Mouse (Mus musculus) liver (tissue): ENCODE data around the gene Dao.

Source experiments
- DNase-seq: peaks from one replicate; pipeline ENCODE4 v3.0.0-alpha.2; 2020; ENCODE audit warnings: mixed read lengths

The Dao gene

DNA sequence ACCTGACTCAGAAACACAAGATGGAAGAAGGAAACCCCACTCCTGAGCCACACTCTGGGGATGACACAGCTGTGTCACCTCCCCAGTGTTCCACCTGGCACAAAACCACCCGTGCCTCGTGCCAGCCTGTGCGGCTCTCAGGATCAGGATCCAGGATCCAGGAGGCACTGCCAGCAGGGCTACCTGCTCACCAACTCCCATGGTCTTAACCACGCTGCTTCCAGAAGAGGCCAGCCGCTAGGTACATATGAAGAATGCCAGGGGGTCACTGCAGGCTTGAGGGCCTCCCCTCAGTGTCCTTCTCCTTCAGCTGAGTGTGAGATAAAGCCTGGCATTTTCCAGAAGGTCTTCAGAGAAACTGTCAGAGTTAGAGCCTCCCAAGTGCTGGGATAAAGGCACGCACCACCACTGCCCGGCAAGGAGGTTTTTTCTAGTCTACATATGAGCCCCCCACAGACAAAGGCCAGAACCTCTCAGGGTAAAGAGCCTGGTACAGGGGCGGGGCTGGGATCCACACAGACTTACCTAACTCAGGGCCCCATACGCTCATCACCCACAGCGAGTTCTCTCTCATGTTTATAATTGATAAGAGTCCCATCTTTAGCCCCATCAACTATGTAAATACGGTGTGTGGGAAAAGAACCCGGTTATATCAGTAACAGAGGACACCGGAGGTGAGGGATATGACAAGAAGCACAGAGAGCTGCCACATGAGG, 19.3 kb upstream of the Dao start:
- DNase-seq: peak; percentile 86

DNA sequence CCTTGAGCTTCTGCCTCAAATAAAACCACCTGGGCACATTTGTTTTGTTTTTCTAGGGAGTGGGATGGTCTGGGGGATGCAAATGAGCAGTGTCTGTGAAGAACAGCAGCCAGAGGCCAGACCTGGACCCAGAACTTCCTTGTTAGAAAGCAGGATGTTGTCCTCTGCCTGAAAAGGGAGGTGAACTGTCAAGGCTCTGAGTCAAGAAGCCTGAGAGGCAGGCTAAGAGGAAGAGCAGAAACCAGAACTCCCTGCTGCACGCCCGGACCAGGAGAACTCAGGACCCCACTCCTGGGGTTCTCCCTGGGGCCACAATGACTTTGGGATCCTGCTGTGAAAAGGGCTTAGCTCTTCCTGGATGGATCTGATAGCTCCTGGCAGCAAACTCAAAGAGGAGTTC, 17.8 kb upstream of the Dao start:
- DNase-seq: no peak

DNA sequence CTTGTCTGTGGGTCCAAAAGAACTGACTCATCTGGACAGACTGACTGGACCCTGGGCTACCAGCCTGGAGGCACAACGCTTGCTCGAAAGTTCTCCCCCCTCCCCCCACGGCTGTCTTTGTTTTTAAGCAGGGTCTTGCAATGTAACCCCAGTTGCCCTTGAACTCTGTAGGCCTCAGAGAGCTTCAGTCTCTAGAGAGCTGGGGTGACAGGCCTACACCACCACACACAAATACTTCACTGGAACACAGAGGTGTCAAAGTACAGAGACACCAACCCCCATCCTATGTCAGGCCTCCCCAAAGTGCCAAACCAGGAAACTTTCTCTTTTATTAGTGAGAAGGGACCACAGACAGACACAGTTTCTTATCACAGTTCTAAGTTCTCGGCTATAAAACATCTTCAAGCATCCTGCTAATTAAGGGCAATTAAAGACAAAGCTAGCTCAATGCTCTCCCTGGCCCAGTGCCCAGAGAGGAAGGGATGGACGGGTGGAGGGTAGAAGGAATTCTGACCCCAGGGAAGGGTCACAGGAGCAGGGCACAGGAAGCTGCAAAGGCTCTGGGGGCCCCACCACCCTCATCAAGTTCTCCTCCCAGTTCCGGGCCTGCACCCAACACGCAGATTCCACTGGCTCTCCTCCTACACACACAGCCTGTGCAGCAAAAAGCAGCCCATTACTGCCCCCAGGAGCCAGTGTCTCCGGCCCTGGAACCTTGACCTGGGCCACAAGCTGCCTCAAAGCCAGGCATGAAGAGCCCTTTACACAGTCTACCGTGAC, 17.1 kb upstream of the Dao start:
- peak; percentile 62 for DNase-seq

DNA sequence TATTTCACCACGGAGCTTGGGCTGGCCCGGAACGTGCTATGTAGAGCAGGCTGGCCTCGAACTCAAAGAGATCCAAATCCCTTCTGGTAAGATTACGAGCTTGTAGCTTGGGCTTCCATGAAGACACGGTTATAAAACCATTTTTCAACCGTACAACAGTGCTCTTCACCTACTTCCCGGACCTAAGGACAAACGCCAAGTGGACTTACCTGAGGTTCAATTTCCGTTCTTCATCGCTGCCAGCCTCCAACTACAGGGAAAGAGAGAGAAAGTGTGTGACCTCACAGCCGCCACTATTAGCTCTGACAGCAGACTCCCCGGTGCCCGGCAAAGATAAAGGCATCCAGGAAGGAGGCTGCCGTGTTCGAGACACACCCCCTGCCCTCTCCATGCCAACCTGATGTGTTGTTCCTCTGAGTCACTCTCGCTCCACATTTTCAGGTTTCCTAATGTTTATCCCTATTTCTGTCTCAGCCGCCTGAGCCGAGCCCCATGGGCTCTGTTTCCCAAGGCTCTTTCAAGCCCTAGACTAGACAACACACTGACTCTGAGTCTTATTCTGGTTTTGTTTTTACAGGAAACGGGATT, 14.0 kb upstream of the Dao start:
- DNase-seq: peak; percentile 86

DNA sequence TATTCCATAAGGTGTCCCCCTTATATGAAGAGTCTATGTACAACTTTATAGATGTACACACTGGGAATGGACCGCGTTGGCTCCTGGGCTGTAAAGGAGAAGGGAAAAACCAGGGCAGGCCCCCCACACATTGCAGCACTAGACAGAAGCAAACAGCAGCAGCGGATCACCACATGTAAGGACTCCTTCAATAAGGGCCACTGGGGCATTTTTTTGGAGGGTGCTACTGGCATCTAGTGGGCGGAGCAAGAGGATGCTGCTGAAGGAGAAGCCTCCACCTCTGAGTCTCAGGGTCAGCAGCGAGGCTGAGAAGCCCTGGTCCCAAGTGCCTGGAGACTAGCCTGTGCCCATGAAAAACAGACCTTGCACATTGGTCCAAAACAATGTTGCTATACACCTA, 12.9 kb upstream of the Dao start:
- peak; percentile 59 for DNase-seq

DNA sequence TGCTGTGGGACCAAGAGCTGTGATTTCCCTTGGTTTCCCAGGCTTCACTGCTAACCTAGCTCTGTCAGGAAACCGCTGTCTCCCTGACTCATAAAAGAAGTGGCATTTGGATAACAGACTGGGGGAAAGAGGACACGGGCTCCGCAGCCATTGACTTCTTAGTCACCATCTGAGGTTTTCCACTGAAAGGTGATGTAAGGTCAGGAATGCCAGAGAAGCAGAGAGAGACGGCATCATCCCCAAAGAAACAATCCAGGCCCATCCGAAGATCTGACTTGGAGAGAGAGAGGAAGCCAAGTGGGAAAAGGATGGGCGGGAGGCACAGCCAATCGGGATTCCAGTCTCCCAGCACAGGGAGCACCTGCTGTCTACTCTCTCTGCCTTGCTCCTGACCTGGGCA, 12.4 kb upstream of the Dao start:
- no peak for DNase-seq

DNA sequence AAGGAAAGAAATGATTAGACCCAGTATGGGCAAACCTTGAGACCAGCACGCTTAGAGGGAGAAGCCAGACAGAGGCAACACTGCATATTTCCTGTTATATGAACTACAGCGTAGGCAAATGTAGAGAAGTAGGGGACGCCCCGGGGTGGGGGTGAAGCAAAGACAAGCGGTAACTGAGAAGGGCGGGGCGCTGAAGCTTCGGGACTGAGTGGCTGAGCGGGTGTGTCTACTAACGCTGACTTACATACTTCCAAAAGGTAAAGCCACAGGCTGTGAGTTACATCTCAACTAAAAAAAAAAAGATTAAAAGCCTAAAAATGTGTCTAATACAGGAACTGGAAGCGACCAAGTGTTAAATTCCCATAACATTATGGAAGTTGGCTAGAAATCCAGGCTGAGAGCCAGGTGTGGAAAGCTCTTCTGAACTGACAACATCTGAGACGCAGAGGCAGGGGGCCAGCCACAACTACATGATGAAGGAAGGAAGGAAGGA, 11.1 kb upstream of the Dao start:
- DNase-seq: peak; percentile 87

DNA sequence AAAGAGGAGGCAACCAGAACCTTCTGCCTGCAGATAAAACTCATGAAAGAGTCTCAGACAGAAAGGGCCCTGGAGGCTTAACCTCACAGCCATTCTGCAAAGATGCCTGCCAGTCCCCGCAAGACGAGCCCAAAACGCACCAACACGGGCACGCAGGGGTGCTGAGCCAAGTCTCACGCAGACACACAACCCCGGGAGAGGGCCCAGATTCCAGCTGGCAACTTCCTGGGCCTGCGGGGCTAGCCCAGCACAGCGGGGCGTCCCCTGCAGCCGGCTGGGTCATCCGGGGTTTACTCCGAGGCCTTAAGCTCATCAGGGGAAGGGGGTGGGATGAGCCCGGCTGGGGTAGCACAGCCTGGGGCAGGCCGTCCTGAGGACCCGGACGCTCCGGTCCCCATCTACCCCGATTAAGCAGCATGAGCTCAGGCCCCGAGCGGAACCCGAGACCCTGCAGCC, 10.4 kb upstream of the Dao start:
- DNase-seq: peak; percentile 56

DNA sequence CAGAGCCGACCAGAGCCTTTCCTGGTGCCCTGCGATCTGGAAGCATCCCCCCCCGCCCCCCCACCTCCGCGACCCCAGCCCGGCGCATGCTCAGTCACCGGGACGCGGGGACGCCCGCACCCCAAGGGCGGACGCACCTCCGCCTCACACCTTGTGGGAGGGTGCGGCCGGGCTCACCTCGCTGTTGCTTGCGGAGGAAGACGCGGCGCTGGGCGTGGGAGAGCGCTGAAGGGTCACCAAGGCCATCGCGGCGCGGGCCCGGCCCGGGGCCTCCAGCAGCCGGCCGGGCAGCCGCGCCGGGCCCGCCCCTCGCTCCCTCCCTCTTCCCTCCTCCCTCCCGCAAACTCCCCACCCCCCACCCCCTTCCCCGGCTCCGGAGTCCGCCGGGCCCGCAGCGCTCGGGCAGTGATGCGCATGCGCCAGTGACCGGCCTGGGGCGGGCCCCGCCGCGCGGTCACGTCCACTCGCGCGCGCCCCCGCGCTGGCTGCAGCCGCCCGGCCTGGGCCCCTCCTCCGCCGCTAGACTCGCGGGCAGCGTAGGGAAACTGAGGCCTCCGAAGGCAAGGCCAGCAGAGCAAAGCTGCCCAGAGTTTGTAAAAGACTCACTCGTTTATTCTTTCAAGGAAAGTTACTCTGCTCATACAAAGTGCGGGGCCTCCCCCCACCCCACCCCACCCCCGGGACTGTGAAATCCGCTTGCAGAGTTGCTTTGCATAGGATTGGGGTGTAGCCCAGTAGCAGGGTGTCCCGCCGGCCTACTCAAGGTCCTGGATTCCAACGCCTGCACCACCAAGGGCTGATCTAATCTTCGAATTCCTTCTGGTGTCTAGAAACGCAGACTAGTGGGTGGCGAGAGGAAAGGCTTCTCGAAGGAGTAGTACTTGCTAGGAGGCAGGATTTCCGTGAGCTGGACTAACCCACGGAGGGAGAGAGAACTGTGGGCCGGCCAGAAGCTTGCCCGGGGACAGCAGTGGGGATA, 9.7 kb upstream of the Dao start, which contains the start of gene Ssh1:
TSS of gene Ssh1 (minus strand) at position 408 of the 979 bp plus-strand sequence.
- peak; percentile 92 for DNase-seq

DNA sequence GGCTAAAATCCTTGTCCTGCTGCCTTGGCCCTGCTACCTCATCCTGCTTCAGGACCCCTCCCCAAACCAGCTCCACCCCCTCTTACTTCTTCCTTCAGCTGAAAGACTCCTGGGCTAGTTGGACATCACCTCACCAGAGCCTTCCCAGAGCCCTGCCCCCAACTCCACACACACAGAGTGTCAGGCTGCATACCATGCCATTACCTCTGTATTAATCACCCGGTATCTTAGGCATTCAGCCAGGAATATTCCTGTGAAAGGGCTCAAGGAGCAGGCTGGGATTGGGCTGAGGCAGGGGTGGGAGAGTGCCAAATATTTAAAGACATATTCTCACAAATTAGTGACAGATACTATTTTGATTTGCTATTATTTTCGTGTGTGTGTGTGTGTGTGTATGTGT, 7.0 kb upstream of the Dao start:
- no peak for DNase-seq

DNA sequence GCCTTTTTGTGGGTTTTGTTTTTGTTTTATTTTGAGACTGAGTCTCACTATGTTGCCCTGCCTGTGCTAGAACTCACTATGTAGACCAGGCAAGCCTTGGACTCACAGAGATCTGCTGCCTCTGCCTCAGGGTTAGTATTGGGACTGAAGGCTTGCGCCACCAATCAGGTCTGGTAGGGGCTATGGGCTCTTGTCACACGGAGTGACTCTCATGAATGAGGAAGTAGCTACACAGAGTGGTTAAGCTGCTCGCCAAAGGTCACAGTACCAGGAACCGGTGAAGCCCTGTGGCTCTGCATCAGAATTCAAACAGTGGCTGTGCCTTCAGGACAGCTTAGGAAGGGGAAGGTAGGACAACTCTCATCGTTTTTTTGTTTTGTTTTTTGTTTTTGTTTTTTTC, 4.1 kb upstream of the Dao start:
- DNase-seq: peak; percentile 16

DNA sequence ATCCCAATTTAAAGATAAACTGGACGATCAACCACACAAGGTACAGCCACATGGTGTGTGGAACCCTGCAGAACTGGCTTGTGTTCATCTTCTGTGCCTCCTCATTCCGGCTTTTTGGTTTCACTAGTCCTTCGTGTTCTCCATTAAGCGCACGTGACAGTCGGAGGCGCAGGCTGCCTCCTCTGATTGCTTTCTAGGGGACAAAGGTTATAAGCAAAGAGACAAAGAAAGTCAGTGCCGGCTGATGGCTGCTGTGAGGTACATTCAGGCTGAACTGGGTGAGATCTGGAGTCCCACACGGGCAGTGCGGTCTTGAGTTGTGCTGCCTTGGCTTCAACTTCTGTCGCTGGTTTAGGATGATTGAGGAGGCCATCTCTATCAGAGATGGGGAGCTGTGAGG, 1.1 kb downstream of the Dao start:
- DNase-seq: no peak

DNA sequence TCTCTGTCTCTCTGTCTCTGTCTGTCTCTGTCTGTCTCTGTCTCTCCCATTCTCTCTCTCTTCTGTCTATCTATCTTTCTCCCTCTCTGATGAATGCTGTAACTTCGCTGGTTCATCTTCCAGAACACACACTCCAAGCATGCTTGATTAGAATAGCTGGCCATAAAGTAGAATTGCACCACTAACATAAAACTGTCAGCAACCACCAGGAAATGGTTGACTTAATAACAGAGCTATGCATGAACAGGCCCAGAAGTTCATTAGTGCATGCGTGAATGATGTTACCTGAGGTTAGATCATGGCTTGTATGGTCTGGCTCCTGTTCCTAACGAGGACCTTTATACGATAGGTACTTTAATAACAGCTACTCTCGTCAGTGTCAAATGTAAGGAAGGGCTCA, 1.6 kb downstream of the Dao start:
- DNase-seq: no peak

DNA sequence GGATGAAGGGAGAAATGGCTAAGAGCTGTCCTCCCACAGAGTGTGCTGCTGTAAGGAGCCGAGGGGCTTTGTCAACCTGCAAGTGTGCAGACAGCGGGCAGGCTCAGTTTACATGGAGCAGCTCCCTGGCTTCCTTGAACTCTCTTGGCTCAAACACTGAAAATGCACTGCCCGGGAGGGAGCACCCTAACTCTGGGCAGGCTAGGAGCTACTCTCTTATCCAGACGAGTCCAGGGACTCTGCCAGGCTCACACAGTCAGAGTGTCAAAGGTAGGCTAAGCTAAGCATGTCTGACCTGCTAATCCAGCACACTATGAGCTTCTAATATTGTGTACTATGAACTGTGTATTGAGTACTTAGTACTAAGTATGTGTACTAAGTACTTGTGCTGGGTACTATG, 3.5 kb downstream of the Dao start:
- DNase-seq: no peak

DNA sequence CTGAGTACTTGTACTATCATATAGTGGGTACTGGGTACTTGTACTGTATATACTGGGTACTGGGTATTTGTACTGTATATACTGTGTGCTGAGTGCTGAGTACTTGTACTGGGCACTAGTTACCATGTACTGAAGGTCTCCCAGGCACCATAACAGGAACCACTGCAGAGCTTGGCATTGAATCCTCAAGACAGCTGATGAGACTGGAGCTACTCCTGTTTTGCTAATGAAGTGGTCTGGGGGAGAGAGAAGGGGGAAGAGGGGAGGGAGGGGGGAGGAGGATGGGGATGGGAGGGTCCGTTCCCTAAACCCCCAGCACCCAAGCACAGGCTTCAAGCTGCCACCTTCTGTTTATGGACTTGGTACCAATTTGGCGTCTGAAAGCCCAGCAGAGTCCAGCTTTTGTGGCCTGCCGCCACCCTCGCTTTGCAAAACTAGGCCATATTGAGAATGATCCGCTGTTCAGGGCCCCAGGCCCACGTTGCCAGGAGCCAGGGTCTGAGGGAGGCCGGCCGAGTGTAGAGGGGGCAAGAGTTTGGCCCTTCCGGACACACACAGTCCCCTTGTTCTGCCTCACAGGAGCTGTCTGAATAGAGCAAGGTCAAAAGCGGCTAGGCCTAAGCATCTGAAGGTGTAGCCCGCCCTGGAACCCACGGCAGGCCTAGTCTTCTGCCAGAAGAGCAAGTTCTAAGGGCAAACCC, 4.4 kb downstream of the Dao start:
- no peak for DNase-seq

DNA sequence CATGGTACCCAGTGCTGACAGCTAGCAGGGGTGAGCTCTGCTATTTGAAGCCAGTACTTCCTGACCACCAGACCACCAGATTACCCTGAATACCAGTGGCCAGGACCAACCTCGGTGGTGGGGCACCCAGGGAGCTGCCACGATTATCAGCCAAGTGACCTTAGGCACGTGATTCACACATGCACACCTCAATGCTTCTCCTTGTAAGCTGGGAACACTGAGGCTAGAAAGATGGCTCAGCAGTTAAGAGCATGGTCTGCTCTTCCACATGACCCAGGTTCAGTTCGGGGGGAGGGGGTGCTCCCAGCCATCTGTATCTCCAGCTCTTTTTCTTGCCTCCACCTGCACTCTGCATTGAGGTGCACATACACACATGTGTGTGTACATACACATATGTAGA, 5.5 kb downstream of the Dao start:
- no peak for DNase-seq

DNA sequence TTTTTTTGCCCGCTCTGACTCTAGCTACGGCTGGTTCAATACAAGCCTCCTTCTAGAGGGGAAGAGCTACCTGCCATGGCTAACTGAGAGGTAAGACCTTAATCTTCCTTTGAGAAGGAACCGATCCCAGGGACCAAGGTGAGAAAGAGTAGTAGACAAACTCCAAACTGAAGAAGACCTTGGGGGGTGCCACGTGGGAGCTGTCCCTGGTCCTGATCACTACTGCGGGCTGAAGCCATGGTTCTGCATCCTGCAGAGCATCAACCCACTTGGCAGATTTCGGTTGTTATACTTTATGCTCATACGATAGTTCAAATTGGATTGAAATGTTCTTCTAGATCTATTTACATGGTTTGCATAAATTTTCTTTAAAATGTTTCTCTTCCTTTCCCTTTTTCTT, 11.6 kb downstream of the Dao start:
- DNase-seq: peak; percentile 41

DNA sequence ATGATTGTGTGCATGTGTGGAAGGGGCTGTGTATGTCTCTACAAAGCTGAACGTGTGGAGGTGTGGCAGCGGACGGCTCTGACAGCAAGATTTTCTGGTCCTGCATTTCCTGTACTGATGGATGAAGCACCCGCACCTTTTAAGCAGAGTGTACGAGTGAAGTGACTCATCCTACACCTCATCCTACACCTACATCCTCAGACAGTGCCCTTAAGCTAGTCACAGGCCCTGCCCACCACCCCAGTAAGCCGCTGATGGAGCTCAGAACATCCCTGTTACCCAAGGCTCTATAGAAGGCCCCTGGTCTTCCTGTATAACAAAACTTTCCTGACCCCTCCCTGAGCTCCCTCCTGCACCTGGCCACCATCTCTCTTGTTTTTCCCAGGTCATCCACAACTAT, 20.9 kb downstream of the Dao start:
- DNase-seq: no peak

DNA sequence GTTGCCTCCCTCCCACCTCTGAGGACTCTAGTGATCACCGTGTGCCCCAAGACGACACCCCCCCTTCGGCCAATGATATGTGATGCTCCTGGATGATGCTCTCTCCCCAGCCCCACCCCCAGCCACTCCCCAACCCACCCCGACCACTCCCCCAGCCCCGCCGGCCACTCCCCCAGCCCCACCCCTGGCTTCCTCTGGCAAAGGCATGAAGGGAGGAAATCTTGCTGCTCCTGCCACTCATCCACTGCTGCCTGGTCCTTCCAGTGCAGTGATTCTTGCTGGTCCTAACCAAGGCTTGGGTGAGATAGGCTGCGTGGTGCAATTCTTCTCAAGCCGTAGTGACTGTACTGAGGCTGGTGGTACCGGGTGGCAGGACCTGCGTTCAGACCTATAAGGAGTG, 21.4 kb downstream of the Dao start:
- peak; percentile 40 for DNase-seq

DNA sequence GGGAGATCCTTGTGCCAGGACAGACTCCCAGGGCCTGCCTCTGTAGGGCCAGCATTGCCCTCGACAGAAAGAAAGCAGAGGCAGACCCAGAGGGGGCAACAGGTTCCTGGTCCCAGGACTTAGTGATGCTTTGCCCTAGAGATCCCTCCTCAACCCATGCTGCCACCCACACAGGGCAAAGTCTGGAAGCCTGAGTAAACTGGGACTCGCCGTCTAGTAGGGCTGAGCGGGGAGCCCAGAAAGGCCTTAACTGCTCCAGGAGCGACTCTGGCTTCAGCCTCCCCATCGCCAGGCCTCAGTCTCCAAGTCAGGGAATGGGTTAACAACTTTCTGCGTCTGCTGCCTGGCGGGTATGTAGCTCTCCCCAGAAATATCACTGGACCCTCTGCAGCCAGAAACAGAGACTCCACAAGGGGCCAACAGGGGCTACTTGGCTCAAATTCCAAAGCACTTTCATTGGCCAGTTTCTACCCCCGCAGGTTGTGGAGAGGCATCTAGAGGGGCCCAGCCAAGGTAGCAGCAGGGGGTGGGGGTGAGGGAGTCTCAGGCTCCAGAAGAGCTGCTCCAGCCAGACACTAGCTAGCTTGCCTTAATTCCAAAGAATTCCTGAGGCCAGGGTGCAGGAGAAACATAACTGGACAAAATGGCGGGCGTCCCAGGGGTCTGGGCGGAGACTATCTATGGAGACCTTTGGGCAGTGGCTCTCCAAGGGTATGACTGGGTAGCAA, 23.9 kb downstream of the Dao start:
- DNase-seq: no peak

DNA sequence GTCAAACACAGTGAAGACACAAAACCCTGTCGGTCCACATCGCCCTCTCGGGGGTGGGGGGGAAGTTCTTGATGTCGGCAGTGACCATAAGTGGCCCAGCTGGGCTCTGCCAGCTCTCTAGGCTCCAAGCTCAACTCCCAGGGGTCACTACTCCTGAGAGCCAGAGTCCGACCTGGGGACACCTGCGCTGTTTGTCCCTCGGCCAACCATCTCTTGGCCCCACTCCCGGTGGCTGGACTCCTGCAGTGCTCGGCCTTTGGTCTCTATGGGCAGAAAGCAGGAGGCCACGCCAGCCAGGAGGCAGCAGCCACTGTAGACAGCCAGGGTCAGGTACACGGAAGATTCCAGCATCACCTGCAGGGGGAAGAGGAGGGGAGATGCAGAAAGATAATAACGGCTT, 24.6 kb downstream of the Dao start:
- DNase-seq: no peak
